Comparison of ENCODE assay signal across 8 mouse cellular contexts in genomic region chr10:93888935-93889578, GRCm38 (mm10). TPM values are rescaled to one million over a fixed set of nuclear protein-coding genes. Genes with fewer than 3 reads are reported as not detected.
DNase-seq lines count a peak whose midpoint lies in the region; ATAC-seq and TF ChIP-seq lines count a peak whose summit lies in the region.

No protein-coding gene starts in this region.

- H3K4me2 ChIP-seq in neural tube, embryonic 11.5 days (ENCODE audit: low read depth) = peak overlapping the region; percentile 68
- H3K4me2 ChIP-seq in forebrain, embryonic 16.5 days (ENCODE audit: low read length) = peak overlapping the region; percentile 95
- H3K4me2 ChIP-seq in hindbrain, embryonic 13.5 days = peak overlapping the region; percentile 84
- H3K4me2 ChIP-seq in limb, embryonic 13.5 days (replicated peaks) = peak overlapping the region; percentile 92
- peak overlapping the region; percentile 100 for H3K4me2 ChIP-seq in myocyte (ENCODE audit: low read depth)

- H3K27ac ChIP-seq in neural tube, embryonic 11.5 days (ENCODE audit: low read depth, low read length) = peak overlapping the region; percentile 74
- H3K27ac ChIP-seq in bone marrow, adult 2 months (ENCODE audit: control insufficient read depth, insufficient read depth, low read depth, low read length, poor library complexity) = peak overlapping the region; percentile 81
- peak overlapping the region; percentile 94 for H3K27ac ChIP-seq in forebrain, embryonic 16.5 days (ENCODE audit: low read length)
- peak overlapping the region; percentile 93 for H3K27ac ChIP-seq in hindbrain, embryonic 13.5 days
- H3K27ac ChIP-seq in limb, embryonic 13.5 days = peak overlapping the region; percentile 85

- peaks cover 54% of the 10 kb centered on the region for H3K79me2 ChIP-seq in myocyte (ENCODE audit: control insufficient read depth, insufficient read depth)

- no peak for TF ChIP-seq POLR2A in bone marrow, adult 2 months (IDR thresholded peaks at IDR 0.05; ENCODE audit: borderline replicate concordance, control insufficient read depth, low read depth, low read length)
- TF ChIP-seq POLR2A in myocyte (IDR thresholded peaks at IDR 0.05; ENCODE audit: insufficient read length, low read depth) = no peak

- peaks cover 6% of the 10 kb centered on the region; the same call in 1 of the 2 replicates for H3K4me1 ChIP-seq in neural tube, embryonic 11.5 days (ENCODE audit: control insufficient read depth, insufficient read depth, low read length)
- peaks cover 1% of the 10 kb centered on the region; the same call in 1 of the 2 replicates for H3K4me1 ChIP-seq in bone marrow, adult 2 months (ENCODE audit: control insufficient read depth, insufficient read depth, low read length)
- H3K4me1 ChIP-seq in forebrain, embryonic 16.5 days (replicated peaks; ENCODE audit: control insufficient read depth, insufficient read depth, low read length) = peaks cover 17% of the 10 kb centered on the region
- peaks cover 14% of the 10 kb centered on the region for H3K4me1 ChIP-seq in hindbrain, embryonic 13.5 days (replicated peaks)
- peaks cover 12% of the 10 kb centered on the region for H3K4me1 ChIP-seq in limb, embryonic 13.5 days

- DNase-seq in neural tube, embryonic 11.5 days (ENCODE audit: low spot score) = no peak
- DNase-seq in neural tube, embryonic 10.5 days (ENCODE audit: extremely low spot score, low spot score) = no peak
- DNase-seq in Muller cell, postnatal 12 days (ENCODE audit: inconsistent ontology term) = no peak

- no peak for TF ChIP-seq CTCF in bone marrow, adult 2 months (IDR thresholded peaks at IDR 0.05; ENCODE audit: control insufficient read depth, insufficient read depth, low read length)

- peak overlapping the region; percentile 97 for H3K4me3 ChIP-seq in neural tube, embryonic 11.5 days (ENCODE audit: low read depth, low read length)
- H3K4me3 ChIP-seq in bone marrow, adult 2 months (replicated peaks; ENCODE audit: control insufficient read depth, low read depth, low read length) = peak overlapping the region; percentile 95
- peak overlapping the region; percentile 99 for H3K4me3 ChIP-seq in forebrain, embryonic 16.5 days (replicated peaks; ENCODE audit: low read length)
- H3K4me3 ChIP-seq in hindbrain, embryonic 13.5 days = peak overlapping the region; percentile 97
- peak overlapping the region; percentile 99 for H3K4me3 ChIP-seq in limb, embryonic 13.5 days
- peak overlapping the region; percentile 98 for H3K4me3 ChIP-seq in myocyte

- peak overlapping the region; percentile 64 for H3ac ChIP-seq in myocyte (ENCODE audit: control insufficient read depth, insufficient read length)

- WGBS in neural tube, embryonic 11.5 days = under 1% methylated on average over 38 of the region's 38 CpGs
- WGBS in bone marrow, adult 2 months = under 1% methylated on average over 38 of the region's 38 CpGs
- WGBS in forebrain, embryonic 16.5 days = under 1% methylated on average over 38 of the region's 38 CpGs
- under 1% methylated on average over 38 of the region's 38 CpGs for WGBS in hindbrain, embryonic 13.5 days
- under 1% methylated on average over 37 of the region's 38 CpGs for WGBS in limb, embryonic 13.5 days

- peak; percentile 62 for ATAC-seq in neural tube, embryonic 11.5 days (ENCODE audit: insufficient read depth, low FRiP score, low TSS enrichment)
- ATAC-seq in forebrain, embryonic 16.5 days = peak; percentile 69
- ATAC-seq in hindbrain, embryonic 13.5 days (ENCODE audit: low FRiP score) = peak; percentile 81
- peak; percentile 46 for ATAC-seq in limb, embryonic 13.5 days (ENCODE audit: low FRiP score, low read depth)

- peak overlapping the region; percentile 89 for H3K9ac ChIP-seq in neural tube, embryonic 11.5 days (ENCODE audit: low read length)
- H3K9ac ChIP-seq in forebrain, embryonic 16.5 days (replicated peaks; ENCODE audit: low read depth, low read length) = peak overlapping the region; percentile 95
- H3K9ac ChIP-seq in hindbrain, embryonic 13.5 days = peak overlapping the region; percentile 97
- H3K9ac ChIP-seq in limb, embryonic 13.5 days = peak overlapping the region; percentile 96

- H3K36me3 ChIP-seq in neural tube, embryonic 11.5 days (ENCODE audit: control insufficient read depth, insufficient read depth, low read length) = peaks cover 7% of the 10 kb centered on the region
- H3K36me3 ChIP-seq in forebrain, embryonic 16.5 days (ENCODE audit: control insufficient read depth, insufficient read depth) = peaks cover 16% of the 10 kb centered on the region
- H3K36me3 ChIP-seq in hindbrain, embryonic 13.5 days = peaks cover 28% of the 10 kb centered on the region
- H3K36me3 ChIP-seq in limb, embryonic 13.5 days = peaks cover 30% of the 10 kb centered on the region
- H3K36me3 ChIP-seq in myocyte (ENCODE audit: control insufficient read depth, insufficient read depth) = peaks cover 12% of the 10 kb centered on the region

- no peaks in the 10 kb centered on the region for H3K9me3 ChIP-seq in neural tube, embryonic 11.5 days (ENCODE audit: control insufficient read depth, low read length)
- no peaks in the 10 kb centered on the region for H3K9me3 ChIP-seq in forebrain, embryonic 16.5 days (ENCODE audit: control insufficient read depth, low read length)
- no peaks in the 10 kb centered on the region for H3K9me3 ChIP-seq in hindbrain, embryonic 13.5 days
- H3K9me3 ChIP-seq in limb, embryonic 13.5 days = no peaks in the 10 kb centered on the region

- H3K27me3 ChIP-seq in neural tube, embryonic 11.5 days (ENCODE audit: control insufficient read depth, insufficient read depth, low read length) = no peaks in the 10 kb centered on the region
- H3K27me3 ChIP-seq in forebrain, embryonic 16.5 days (replicated peaks; ENCODE audit: control insufficient read depth, insufficient read depth, low read length) = no peaks in the 10 kb centered on the region
- no peaks in the 10 kb centered on the region for H3K27me3 ChIP-seq in hindbrain, embryonic 13.5 days
- no peaks in the 10 kb centered on the region for H3K27me3 ChIP-seq in limb, embryonic 13.5 days
- no peaks in the 10 kb centered on the region for H3K27me3 ChIP-seq in myocyte (ENCODE audit: control insufficient read depth, insufficient read depth, insufficient read length)

TF ChIP-seq in myocyte, 11 proteins besides CTCF, POLR2A, EP300 and RAD21:
- TF ChIP-seq E2F4 (IDR thresholded peaks at IDR 0.05; ENCODE audit: insufficient read depth) = no peak
- TF ChIP-seq MYOD1 (IDR thresholded peaks at IDR 0.05; ENCODE audit: control insufficient read depth in 1 of 3, insufficient read length in 2 of 3, low read depth in 2 of 3) = peak in 1 of 3 experiments; percentile 1
- no peak for TF ChIP-seq TCF12 (IDR thresholded peaks at IDR 0.05; ENCODE audit: insufficient read depth, poor library complexity, severe bottlenecking)

RNA-seq across cellular contexts. Expression of gene Metap2, which starts 7.8 kb away (rescaled TPM):
- polyA plus RNA-seq in neural tube, embryonic 11.5 days (2014; fragmentation: Nextera tagmentation; extraction: Ambion mirVana) = 244 and 253 TPM in 2 replicates
- polyA plus RNA-seq in bone marrow, adult 2 months (2011; ENCODE audit: insufficient read depth, insufficient read length, low replicate concordance, missing spikeins) = 963 and 1,559 TPM in 2 replicates
- 147 and 156 TPM in 2 replicates for polyA plus RNA-seq in forebrain, embryonic 16.5 days (2015; fragmentation: Nextera tagmentation; extraction: Ambion mirVana)
- 182 and 184 TPM in 2 replicates for polyA plus RNA-seq in hindbrain, embryonic 13.5 days (2015; fragmentation: Nextera tagmentation; extraction: Ambion mirVana)
- 188 and 194 TPM in 2 replicates for polyA plus RNA-seq in limb, embryonic 13.5 days (2015; fragmentation: Nextera tagmentation; extraction: Ambion mirVana)
- 171 TPM for polyA plus RNA-seq in myocyte (2012; fragmentation: generic; extraction: Trizol)

RNA-seq across cellular contexts. Expression of gene Usp44, which starts 57.7 kb away (rescaled TPM):
- polyA plus RNA-seq in neural tube, embryonic 11.5 days (2014; fragmentation: Nextera tagmentation; extraction: Ambion mirVana) = 6.4 and 9.1 TPM in 2 replicates
- polyA plus RNA-seq in bone marrow, adult 2 months (2011; ENCODE audit: insufficient read depth, insufficient read length, low replicate concordance, missing spikeins) = 0.55 TPM in 1 of 2 replicates, not detected in the other
- polyA plus RNA-seq in forebrain, embryonic 16.5 days (2015; fragmentation: Nextera tagmentation; extraction: Ambion mirVana) = 0.57 and 0.82 TPM in 2 replicates
- 0.68 and 0.91 TPM in 2 replicates for polyA plus RNA-seq in hindbrain, embryonic 13.5 days (2015; fragmentation: Nextera tagmentation; extraction: Ambion mirVana)
- polyA plus RNA-seq in limb, embryonic 13.5 days (2015; fragmentation: Nextera tagmentation; extraction: Ambion mirVana) = 0.88 and 1.2 TPM in 2 replicates
- polyA plus RNA-seq in myocyte (2012; fragmentation: generic; extraction: Trizol) = 0.17 TPM
